Mouse (Mus musculus) left cerebral cortex, adult 9 months (tissue): ENCODE measurements around the gene Prox1.

Experiments used
- DNase-seq, 2 experiments: peaks; one replicate each; pipeline ENCODE4 v3.0.0; 2022; ENCODE audit warnings: low spot score in 2 of 2

Gene Prox1

DNA sequence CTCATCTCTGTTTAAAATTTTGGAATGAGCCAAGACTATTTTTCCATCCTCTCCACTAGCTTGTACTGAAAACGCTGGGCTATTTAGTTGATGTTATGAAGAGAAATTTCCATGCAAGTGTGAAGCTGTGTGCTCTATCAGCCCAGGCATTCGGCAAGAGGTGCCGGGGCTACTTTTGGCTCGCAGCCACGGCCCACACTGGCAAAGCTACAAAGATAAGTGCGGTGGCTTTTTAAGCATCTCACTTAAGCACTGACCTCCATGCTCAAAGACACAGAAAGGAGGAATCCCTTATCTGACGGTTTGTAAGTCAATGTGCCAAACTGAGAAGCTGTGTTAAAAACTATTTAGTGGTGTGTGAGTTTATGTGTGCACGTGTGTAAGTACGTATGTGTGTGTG, 26.9 kb downstream of the Prox1 start:
- no peak for DNase-seq

DNA sequence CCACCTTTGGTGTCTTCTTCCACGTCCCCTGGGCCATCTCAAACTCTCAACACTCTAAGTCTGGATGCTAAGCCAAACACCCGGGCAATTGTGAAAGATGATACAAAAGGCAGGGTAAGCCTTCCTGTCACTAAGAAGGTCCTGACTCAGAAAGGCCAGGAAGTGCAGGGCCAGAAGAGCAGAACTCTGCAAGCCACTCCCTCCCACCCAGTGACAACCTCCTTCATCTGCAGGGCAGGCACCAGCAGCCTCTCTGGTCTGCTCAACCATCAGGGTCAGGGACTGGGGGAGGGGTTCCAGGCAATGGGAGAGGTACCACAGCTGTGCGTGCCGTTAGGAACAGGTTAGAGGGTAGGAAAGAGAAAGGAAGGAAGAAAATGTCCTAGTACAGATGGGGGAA, 27.9 kb downstream of the Prox1 start:
- no peak for DNase-seq

DNA sequence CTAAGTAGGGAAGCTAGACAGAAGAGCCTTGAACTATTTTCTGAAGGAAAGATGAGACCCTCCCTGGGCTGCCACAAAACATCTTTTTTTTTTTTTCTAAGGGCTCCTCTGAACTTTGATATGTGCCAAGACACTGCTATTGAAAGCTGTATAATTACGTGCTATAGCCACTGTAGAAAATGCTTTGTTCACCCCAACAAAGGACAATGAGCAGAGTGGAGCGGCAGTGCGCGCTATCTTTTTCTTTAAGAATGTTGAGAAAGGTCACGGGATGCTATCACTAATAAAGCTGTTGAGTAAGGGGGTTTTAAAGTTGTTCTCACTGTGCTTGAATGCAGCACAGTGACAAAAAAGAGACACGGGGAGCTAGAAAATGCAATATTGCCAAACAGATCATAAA, 30.0 kb downstream of the Prox1 start:
- no peak for DNase-seq

- no peak for DNase-seq
Measured at GRCm38 (mm10) chr1:190139711-190140405, 30.7 kb downstream of the Prox1 start.

DNA sequence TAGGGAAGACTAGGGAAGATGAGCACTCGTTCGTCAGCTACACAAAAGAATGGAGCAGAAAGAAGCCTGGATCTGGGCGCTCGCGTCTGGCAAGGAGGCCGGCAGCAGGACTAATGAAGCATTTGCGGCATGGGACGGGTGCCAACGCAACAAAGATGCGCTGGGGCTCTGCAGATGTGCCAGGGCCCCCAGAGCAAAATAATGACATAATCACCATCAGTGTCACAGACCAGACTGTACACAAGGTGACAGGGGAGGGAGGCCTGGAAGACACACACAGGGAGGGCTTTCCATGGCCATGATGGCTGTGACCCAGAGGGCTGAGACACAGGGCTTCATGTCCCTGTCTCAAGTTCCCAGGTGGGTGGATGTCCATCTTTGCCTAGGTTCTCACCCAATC, 32.6 kb downstream of the Prox1 start:
- DNase-seq, result no peak

DNA sequence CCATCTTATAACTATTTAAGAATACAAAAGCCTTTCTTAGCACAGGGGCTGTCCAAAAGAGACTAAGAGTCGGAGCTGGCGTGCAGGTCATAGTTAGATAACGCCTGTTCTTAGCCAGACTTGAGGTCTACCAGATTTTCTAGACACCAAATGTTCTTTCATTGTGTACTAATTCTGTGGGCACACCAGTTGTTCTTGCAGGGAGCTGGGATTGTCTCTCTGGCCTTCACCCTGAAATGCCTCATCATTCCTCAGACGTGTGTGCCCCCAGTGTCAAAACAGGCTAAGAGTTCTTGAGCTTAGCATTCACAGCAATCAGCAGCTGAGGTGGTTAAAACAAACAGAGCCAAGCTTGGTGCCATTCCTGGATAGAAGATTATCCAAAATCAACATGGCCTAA, 37.6 kb downstream of the Prox1 start:
- no peak for DNase-seq

DNA sequence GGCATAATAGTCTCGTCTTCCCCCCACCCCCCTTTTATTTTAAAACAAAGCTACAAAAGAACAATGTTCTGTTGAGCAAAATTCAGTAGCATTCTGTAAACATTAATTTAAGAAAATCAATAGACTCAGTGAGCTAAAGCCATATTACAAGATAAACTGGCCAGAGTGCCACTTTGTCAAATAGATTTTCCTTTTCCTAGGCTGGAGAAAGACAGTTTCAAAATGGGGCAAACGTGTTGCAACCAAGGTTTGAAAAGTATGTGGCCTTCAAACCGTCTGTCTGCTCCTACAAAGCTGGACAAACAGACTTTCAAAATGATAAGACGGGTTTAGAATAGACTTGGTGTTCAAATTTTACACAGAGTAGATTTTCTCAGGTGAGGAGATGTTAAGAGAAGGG, 39.6 kb downstream of the Prox1 start:
- no peak for DNase-seq

- DNase-seq, result no peak
Measured at GRCm38 (mm10) chr1:190129553-190129952, 41.0 kb downstream of the Prox1 start.

- DNase-seq, result no peak
Measured at GRCm38 (mm10) chr1:190128674-190129322, 41.7 kb downstream of the Prox1 start.

- no peak for DNase-seq
Measured at GRCm38 (mm10) chr1:190127878-190128277, 42.6 kb downstream of the Prox1 start.

- no peak for DNase-seq
Measured at GRCm38 (mm10) chr1:190127163-190127795, 43.2 kb downstream of the Prox1 start.

GRCm38 (mm10) chr1:190124961-190125739, 45.4 kb downstream of the Prox1 start:
- no peak for DNase-seq

DNA sequence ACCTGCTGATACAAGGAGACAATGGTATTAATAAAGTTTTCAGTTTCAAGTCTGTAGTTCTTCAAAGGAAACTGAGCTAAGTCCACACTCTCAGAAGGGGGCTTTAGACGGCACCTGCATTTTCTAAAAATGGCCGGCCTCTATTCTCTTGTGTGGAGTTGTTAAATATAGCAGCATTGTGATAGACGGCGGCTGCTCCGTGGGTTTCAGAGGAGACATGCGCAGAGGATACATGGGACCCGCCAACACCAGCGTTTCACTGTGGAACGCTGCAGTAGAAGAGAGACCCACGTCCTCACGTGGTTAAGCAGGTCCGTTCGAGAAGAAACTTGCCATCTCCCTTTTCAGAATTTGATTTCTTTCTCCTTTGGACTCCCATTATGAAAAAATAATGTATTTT, 47.1 kb downstream of the Prox1 start:
- no peak for DNase-seq

GRCm38 (mm10) chr1:190115985-190116384, 54.5 kb downstream of the Prox1 start:
- no peak for DNase-seq

DNA sequence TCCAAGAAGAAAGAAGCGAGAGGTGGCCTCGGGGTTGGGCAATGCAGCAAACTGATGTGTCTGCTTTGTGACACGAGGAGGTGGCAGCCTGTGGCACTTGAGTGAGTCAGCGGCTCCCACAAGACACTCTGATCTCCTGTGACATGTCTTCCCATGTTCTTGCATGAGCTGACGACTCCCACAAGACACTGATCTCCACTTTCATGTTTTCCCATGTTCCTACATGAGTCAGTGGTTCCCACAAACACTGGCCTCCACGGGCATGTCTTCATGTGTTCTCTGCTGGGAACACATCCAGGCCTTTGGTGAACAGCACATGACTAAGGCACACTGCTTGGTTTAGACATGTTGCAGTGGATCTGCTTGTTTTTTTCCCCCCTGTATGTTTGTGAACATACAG, 58.8 kb downstream of the Prox1 start:
- no peak for DNase-seq

DNA sequence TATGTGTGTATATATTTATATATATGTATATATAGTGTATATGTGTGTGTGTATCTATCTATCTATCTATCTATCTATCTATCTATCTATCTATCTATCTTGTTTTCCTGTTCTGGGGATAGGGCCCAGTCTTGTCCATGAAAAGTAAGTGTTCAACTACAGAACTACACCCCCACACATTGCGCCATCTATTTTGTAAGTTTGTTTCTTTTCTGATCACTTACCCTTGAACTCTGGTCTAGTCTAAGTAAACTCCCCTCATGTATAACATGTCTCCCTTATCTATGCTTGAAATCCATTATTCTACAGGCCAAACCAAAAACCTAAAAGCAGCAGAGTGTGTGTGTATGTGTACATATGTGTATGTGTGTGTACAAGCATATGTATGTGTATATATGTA, 62.9 kb downstream of the Prox1 start:
- DNase-seq, result no peak

GRCm38 (mm10) chr1:190106674-190107420, 63.7 kb downstream of the Prox1 start:
- no peak for DNase-seq

- DNase-seq, result no peak
Measured at GRCm38 (mm10) chr1:190106060-190106459, 64.5 kb downstream of the Prox1 start.

DNA sequence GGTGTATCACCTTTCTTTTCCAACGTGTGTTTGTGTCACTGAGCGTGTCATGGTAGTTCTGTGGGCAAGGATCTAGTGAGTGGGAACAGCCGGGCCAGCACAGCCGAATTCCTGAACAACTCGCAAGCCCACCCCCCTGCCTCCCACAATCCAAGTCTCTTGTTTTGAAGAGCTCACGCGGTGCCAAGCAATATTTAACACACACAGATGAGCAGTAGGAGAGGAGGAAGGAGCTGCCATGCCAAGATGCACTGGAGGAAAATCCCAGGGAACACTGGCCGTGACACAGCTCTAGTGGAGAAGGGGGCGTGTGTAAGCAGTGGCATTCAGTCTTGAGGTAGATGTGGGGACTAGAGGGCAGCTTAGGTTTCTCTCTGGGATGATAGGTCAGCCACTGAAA, 77.2 kb downstream of the Prox1 start:
- peak; percentile 3 to 32 for DNase-seq

DNA sequence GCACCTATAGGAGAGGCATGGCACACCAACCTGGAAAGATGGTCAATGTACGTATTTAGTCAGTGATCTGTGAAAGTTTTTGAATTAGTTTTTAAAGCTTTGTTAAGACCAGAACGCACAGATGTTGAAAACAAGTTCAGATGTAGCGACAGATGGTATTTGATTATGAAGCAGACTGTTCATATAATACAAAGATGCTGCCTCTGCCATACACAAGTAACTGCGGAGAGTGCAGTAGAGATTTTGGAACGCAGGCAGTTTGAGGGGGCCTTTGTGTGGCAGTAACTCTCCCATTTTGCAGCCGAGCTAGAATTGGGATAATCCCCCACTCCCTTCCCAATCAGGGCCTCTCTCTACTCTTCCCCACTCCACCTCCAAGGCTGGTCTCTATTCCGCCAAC, 78.4 kb downstream of the Prox1 start:
- DNase-seq, result peak in 1 of 2 experiments; percentile 7

DNA sequence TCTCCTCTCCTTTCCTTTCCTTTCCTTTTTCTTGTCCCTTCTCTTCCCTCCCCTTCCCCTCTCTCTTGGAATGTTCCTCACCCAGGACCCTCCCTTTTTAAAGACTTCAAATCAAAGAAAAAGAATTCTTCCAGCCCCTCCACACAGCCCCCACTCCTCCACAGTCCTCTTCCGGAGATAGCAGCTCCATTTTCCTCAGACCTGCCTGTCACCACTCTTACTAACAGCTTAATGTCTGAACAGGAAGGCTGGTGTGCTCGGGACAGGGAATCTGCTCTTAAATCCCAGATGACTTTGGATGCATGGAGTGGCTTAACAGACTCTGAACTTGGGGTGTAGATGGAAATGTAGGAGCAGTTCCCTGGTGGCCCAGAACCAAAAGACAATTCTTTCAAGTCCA, 81.6 kb downstream of the Prox1 start:
- no peak for DNase-seq

- no peak for DNase-seq
Measured at GRCm38 (mm10) chr1:190085703-190086102, 84.8 kb downstream of the Prox1 start.
